Mouse (Mus musculus): Measurements from ENCODE around the gene Ptcra. TPM values are rescaled to one million over a fixed set of nuclear protein-coding genes. Genes with fewer than 3 reads are reported as not detected.

Ptcra gene
- total RNA-seq, 2 experiments from 2014 or later, result not detected

Other genes with a start within 250 kb of the Ptcra start
- gene Cul9, start 217.3 kb downstream of the Ptcra start, total RNA-seq (2021), result 10 to 100 TPM; 41.7 to 43.5 TPM
- gene Srf, start 207.5 kb downstream of the Ptcra start, total RNA-seq (2021), result 10 to 100 TPM; 39.9 to 44.9 TPM
- gene Ptk7, start 134.2 kb downstream of the Ptcra start, total RNA-seq (2021), result 10 to 100 TPM; 18.5 to 18.8 TPM
- 10 to 100 TPM; 14.7 to 15.0 TPM for gene Klc4, start 117.7 kb downstream of the Ptcra start, total RNA-seq (2021)
- gene Mrpl2, start 117.5 kb downstream of the Ptcra start, total RNA-seq (2021), result 10 to 100 TPM; 44.6 to 50.5 TPM
- gene Cul7, start 113.4 kb downstream of the Ptcra start, total RNA-seq (2021), result 10 to 100 TPM; 39.3 to 46.5 TPM
- 10 to 100 TPM; 14.8 to 19.3 TPM for gene Rrp36, start 89.4 kb downstream of the Ptcra start, total RNA-seq (2021)
- gene Mea1, start 84.9 kb downstream of the Ptcra start, total RNA-seq (2021), result 100 to 1,000 TPM; 124 to 130 TPM
- 100 to 1,000 TPM; 175 to 180 TPM for gene Klhdc3, start 82.8 kb downstream of the Ptcra start, total RNA-seq (2021)
- gene Ppp2r5d, start 58.6 kb downstream of the Ptcra start, total RNA-seq (2021), result 10 to 100 TPM; 96.4 to 98.5 TPM
- gene Pex6, start 52.2 kb downstream of the Ptcra start, total RNA-seq (2021), result 10 to 100 TPM; 28.9 to 29.4 TPM
- under 1 TPM in 1 of 2 experiments, not detected in 1; 0.69 TPM for gene Gnmt, start 34.5 kb downstream of the Ptcra start, total RNA-seq (2021)
- 10 to 100 TPM; 50.9 to 53.7 TPM for gene Cnpy3, start 11.5 kb downstream of the Ptcra start, total RNA-seq (2021)
- 10 to 100 TPM; 13.4 to 14.5 TPM for gene 2310039H08Rik, start 8.9 kb upstream of the Ptcra start, total RNA-seq (2021)
- gene Rpl7l1, start 19.0 kb upstream of the Ptcra start, total RNA-seq (2021), result 10 to 100 TPM; 46.5 to 52.7 TPM
- gene Bicral, start 94.8 kb upstream of the Ptcra start, total RNA-seq (2021), result 10 to 100 TPM; 36.5 to 36.6 TPM
- gene Tbcc, start 127.0 kb upstream of the Ptcra start, total RNA-seq (2021), result 10 to 100 TPM; 29.9 to 37.5 TPM
- gene Prph2, start 146.7 kb upstream of the Ptcra start, total RNA-seq (2021), result not detected
- 10 to 100 TPM; 51.3 to 54.5 TPM for gene Ubr2, start 246.8 kb upstream of the Ptcra start, total RNA-seq (2021)